8 mouse cellular contexts compared by ENCODE assay signal in the genomic region with DNA sequence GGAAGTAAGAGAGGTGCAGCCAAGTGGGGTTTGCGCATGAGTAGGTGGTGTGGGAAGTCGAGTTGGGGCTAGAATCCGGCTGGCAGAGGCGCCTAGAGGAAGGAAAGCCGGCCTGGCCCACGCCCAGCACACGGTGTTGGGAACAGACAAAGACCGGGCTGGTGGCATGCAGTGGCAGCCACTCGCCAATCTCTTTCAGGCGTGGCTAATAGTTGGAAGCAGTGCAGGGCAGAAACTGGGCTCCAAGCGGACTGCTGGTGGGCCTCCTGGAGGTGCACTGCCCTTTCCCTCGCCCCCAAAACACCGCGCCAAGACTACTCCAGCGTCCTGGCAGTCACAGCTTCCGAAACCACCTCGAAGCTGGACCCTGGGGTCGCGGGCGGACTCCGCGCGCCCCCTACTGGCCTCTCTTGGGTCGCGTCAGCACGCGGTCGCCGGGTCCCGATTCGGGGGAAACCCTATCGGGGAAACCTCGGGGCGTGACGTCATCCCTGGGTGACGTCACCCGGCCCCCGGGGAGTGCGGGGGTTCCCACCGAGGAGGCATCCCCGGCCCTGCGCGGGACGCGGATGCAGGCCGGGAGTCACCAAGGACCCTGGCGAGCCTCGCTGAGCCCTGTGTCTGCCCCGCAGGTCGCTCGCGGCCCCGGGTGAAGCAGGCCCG. TPM values are rescaled to one million over a fixed set of nuclear protein-coding genes. Genes with fewer than 3 reads are reported as not detected.
DNase-seq lines count a peak whose midpoint lies in the region; ATAC-seq lines count a peak whose summit lies in the region.

No protein-coding gene starts in this region.

- H3K4me1 ChIP-seq in forebrain, embryonic 15.5 days = peaks cover 89% of the 10 kb centered on the region

- WGBS in forebrain, embryonic 15.5 days = under 1% methylated on average over 54 of the region's 54 CpGs

- H3K4me2 ChIP-seq in forebrain, embryonic 15.5 days (replicated peaks) = peak overlapping the region; percentile 99

- ATAC-seq in forebrain, embryonic 15.5 days (replicated peaks) = peak; percentile 55

- no peaks in the 10 kb centered on the region for H3K9me3 ChIP-seq in forebrain, embryonic 15.5 days

- no peaks in the 10 kb centered on the region for H3K27me3 ChIP-seq in forebrain, embryonic 15.5 days

- peak; percentile 94 for DNase-seq in Muller cell, postnatal 12 days (ENCODE audit: inconsistent ontology term)
- DNase-seq in cerebellum, adult 11-12 months = peak; percentile 84
- DNase-seq in heart, postnatal 4 days = peak; percentile 93
- peak; percentile 81 to 88 for DNase-seq in layer of hippocampus, postnatal 25 days (ENCODE audit: extremely low spot score in 1 of 2, low spot score in 1 of 2)
- peak; percentile 82 for DNase-seq in lung, postnatal 36 days
- peak; percentile 92 for DNase-seq in retina, postnatal 1 day
- DNase-seq in urinary bladder, postnatal 14 days (ENCODE audit: low spot score) = peak; percentile 81

- H3K36me3 ChIP-seq in forebrain, embryonic 15.5 days = peaks cover 26% of the 10 kb centered on the region

- H3K4me3 ChIP-seq in forebrain, embryonic 15.5 days = peak overlapping the region; percentile 54

- H3K9ac ChIP-seq in forebrain, embryonic 15.5 days (replicated peaks) = peak overlapping the region; percentile 75

- H3K27ac ChIP-seq in forebrain, embryonic 15.5 days (replicated peaks) = peak overlapping the region; percentile 92

RNA-seq across cellular contexts. Expression of a gene that starts 7.2 kb away (rescaled TPM):
- polyA plus RNA-seq in forebrain, embryonic 15.5 days (2015; fragmentation: Nextera tagmentation; extraction: Ambion mirVana) = 3.2 and 3.4 TPM in 2 replicates
- 1 to 10 TPM; 2.1 to 2.3 TPM for total RNA-seq in heart, postnatal 4 days (2021)
- total RNA-seq in layer of hippocampus, postnatal 25 days (2021) = 10 to 100 TPM; 96.9 to 97.3 TPM

RNA-seq across cellular contexts. Expression of a gene that starts 16.6 kb away (rescaled TPM):
- polyA plus RNA-seq in forebrain, embryonic 15.5 days (2015; fragmentation: Nextera tagmentation; extraction: Ambion mirVana) = 732 and 750 TPM in 2 replicates
- 10 to 100 TPM; 64.5 to 66.8 TPM for total RNA-seq in heart, postnatal 4 days (2021)
- 100 to 1,000 TPM; 356 to 398 TPM for total RNA-seq in layer of hippocampus, postnatal 25 days (2021)

RNA-seq across cellular contexts. Expression of a gene that starts 26.4 kb away (rescaled TPM):
- 46.1 and 47.6 TPM in 2 replicates for polyA plus RNA-seq in forebrain, embryonic 15.5 days (2015; fragmentation: Nextera tagmentation; extraction: Ambion mirVana)
- total RNA-seq in heart, postnatal 4 days (2021) = 10 to 100 TPM; 29.9 to 31.1 TPM
- 10 to 100 TPM; 66.7 to 74.7 TPM for total RNA-seq in layer of hippocampus, postnatal 25 days (2021)

RNA-seq across cellular contexts. Expression of a gene that starts 42.2 kb away (rescaled TPM):
- 135 and 138 TPM in 2 replicates for polyA plus RNA-seq in forebrain, embryonic 15.5 days (2015; fragmentation: Nextera tagmentation; extraction: Ambion mirVana)
- 100 to 1,000 TPM; 115 to 119 TPM for total RNA-seq in heart, postnatal 4 days (2021)
- total RNA-seq in layer of hippocampus, postnatal 25 days (2021) = 10 to 100 TPM; 86.6 to 97.7 TPM

RNA-seq across cellular contexts. Expression of a gene that starts 44.7 kb away (rescaled TPM):
- polyA plus RNA-seq in forebrain, embryonic 15.5 days (2015; fragmentation: Nextera tagmentation; extraction: Ambion mirVana) = 0.09 TPM in 1 of 2 replicates, not detected in the other
- not detected for total RNA-seq in heart, postnatal 4 days (2021)
- under 1 TPM; 0.35 to 0.47 TPM for total RNA-seq in layer of hippocampus, postnatal 25 days (2021)

Comparison
In these comparisons a context has a peak if more than half of its experiments do, and no peak if none do; other contexts are left out.
1. Peak in every context shown above with its lines: DNase-seq, ATAC-seq, H3K4me3 ChIP-seq and H3K27ac ChIP-seq.
2. RNA of a gene that starts 7.2 kb away (total RNA-seq): 96.9 to 97.3 TPM in layer of hippocampus, postnatal 25 days; 2.1 to 2.3 TPM in heart, postnatal 4 days; every median in the first group is over 10 times any median in the second.
3. RNA of a gene that starts 16.6 kb away (total RNA-seq): 356 to 398 TPM in layer of hippocampus, postnatal 25 days; 64.5 to 66.8 TPM in heart, postnatal 4 days; every median in the first group is over 4 times any median in the second.